In genomic region chr7:95853225-95853812, GRCm38 (mm10) we compare ENCODE assay signal across 9 mouse cellular contexts.
DNase-seq lines count a peak whose midpoint lies in the region; TF ChIP-seq lines count a peak whose summit lies in the region.
"Had no signal": no experiment of that assay in that cellular context is flagged by ENCODE, and none has a peak within 500 bp of the region (broad histone marks: within the 10 kb centered on the region; RNA-seq: fewer than 3 reads in every experiment).

No protein-coding gene starts in this region.

- H3K27ac ChIP-seq in olfactory bulb, adult 2 months (ENCODE audit: insufficient read depth, low read depth, low read length): peak overlapping the region; percentile 67
- H3K27ac ChIP-seq: kidney, postnatal 0 days; midbrain, embryonic 12.5 days had no signal

- no peak overlapping the region for H3K4me3 ChIP-seq in olfactory bulb, adult 2 months (ENCODE audit: insufficient read depth, low read depth, low read length)
- H3K4me3 ChIP-seq: midbrain, embryonic 12.5 days had no signal

- TF ChIP-seq POLR2A in olfactory bulb, adult 2 months (IDR thresholded peaks at IDR 0.05; ENCODE audit: insufficient read depth, low read depth, low read length): no peak

- WGBS in olfactory bulb, adult 2 months: 49% methylated on average over 6 of the region's 6 CpGs

- H3K4me1 ChIP-seq in olfactory bulb, adult 2 months (ENCODE audit: control insufficient read depth, insufficient read depth, low read length): peaks cover 5% of the 10 kb centered on the region; the same call in 1 of the 2 replicates
- H3K4me1 ChIP-seq: midbrain, embryonic 12.5 days had no signal

- peak; percentile 16 to 40 for DNase-seq in lung, adult 18-20 months
- no peak for DNase-seq in lung, postnatal 14 days
- DNase-seq in adrenal gland, adult (ENCODE audit: inconsistent age in 2 of 2, low spot score in 1 of 2): peak; percentile 58 to 85
- DNase-seq in fat pad, adult 2 months (ENCODE audit: extremely low read depth, low read depth, low spot score): peak; percentile 28
- DNase-seq in retina, embryonic 14.5 days (ENCODE audit: low spot score): no peak
- no peak for DNase-seq in embryo, embryonic 10.5 days (ENCODE audit: low spot score)

- no peak for TF ChIP-seq CTCF in olfactory bulb, adult 2 months (IDR thresholded peaks at IDR 0.05; ENCODE audit: insufficient read depth, low read depth, low read length)

Comparison
In these comparisons a context has a peak if more than half of its experiments do, and no peak if none do; other contexts are left out.
1. DNase-seq: peak in lung, adult 18-20 months (2 of 2), adrenal gland, adult (2 of 2) and fat pad, adult 2 months (single experiment); none in lung, postnatal 14 days (single experiment), retina, embryonic 14.5 days (single experiment) and embryo, embryonic 10.5 days (single experiment).